Mouse (Mus musculus) neural tube, embryonic 12.5 days (tissue): ENCODE measurements around the gene Jsrp1. TPM values are rescaled to one million over a fixed set of nuclear protein-coding genes. Genes with fewer than 3 reads are reported as not detected.

Experiments
- ATAC-seq: fragments of 200-750 bp; cut with Nextera tagmentation; 2 replicates; pipeline ENCODE4 v1.8.0; 2017; ENCODE audit warnings: low read depth, mild to moderate bottlenecking, moderate TSS enrichment, moderate library complexity; ENCODE audit not compliant: low FRiP score
- H3K27ac ChIP-seq: fragments of 300-500 bp; sonication (generic); 2 replicates; pipeline ENCODE4 v1.5.1; 2016
- H3K27me3 ChIP-seq: fragments of 300-500 bp; sonication (generic); replicated peaks from 2 replicates; pipeline ENCODE4 v1.6.1; 2016; ENCODE audit warnings: mild to moderate bottlenecking
- H3K36me3 ChIP-seq: fragments of 300-500 bp; sonication (generic); 2 replicates; pipeline ENCODE4 v1.6.1; 2016; ENCODE audit warnings: mild to moderate bottlenecking
- H3K4me1 ChIP-seq: fragments of 300-500 bp; sonication (generic); 2 replicates; pipeline ENCODE4 v1.6.1; 2016
- H3K4me2 ChIP-seq: fragments of 300-500 bp; sonication (generic); replicated peaks from 2 replicates; pipeline ENCODE4 v1.6.1; 2016; ENCODE audit warnings: mild to moderate bottlenecking
- H3K4me3 ChIP-seq: fragments of 300-500 bp; sonication (generic); 2 replicates; pipeline ENCODE4 v1.5.1; 2016
- H3K9ac ChIP-seq: fragments of 300-500 bp; sonication (generic); 2 replicates; pipeline ENCODE4 v1.6.1; 2016; ENCODE audit warnings: mild to moderate bottlenecking
- H3K9me3 ChIP-seq: fragments of 300-500 bp; sonication (generic); 2 replicates; pipeline ENCODE4 v1.6.1; 2016; ENCODE audit warnings: mild to moderate bottlenecking
- WGBS: fragments of 180-500 bp; shearing (Covaris S2); methylation state at CpG from one replicate; pipeline ENCODE4 v1.1.7; 2016; 5-methylcytosine and 5-hydroxymethylcytosine counted together
- polyA plus RNA-seq: library from polyadenylated mRNA; unstranded; fragments of >200 nt; fragmentation: Nextera tagmentation; extraction: Ambion mirVana; gene quantifications from 2 replicates; pipeline ENCODE4 v1.2.1, GENCODE M21; 2016

The Jsrp1 gene
- polyA plus RNA-seq, 1 experiment from 2014 or later, result 1.6 TPM

DNA sequence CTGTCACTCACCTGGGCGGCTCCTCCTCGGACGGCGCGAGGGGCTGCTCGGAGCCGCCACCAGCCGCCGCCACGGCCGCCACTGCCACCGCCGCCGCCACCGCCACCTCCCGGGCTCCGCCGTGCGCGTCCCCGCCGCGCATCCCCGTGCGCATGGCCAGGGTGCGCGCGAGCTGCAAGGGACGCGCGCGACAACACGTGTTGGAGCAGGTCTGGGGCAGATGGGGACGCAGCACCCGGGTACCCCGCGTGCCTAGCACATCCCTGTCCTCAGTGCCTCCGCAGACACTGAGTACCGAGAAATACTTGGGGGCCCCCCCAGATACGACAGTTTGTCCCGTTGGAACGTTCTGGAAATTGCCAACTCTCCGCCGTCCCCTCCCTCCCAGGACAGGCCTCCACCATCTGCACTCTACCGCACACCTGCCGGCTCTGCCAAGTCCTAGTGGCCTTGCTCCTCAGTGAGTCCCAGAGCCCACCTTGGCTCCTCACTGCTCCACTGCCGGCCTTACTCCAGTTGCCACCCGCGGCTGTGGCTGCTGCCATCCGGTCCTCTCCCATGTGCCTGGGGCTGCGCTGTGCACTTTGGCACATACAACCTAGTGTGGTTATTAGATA lies 30.7 kb upstream of the Jsrp1 start, which contains the start of gene Lingo3:
Gene Lingo3, minus strand, starts transcription at position 109 of the 617 bp plus-strand sequence.
- peak within 1 kb of the TSS; percentile 75 for H3K4me2 ChIP-seq
- WGBS, result 4% methylated on average over 51 of the region's 51 CpGs
- no peaks in the 10 kb centered on the region for H3K36me3 ChIP-seq
- peaks cover 45% of the 10 kb centered on the region for H3K27me3 ChIP-seq
- H3K4me3 ChIP-seq, result peak within 1 kb of the TSS; percentile 38
- peaks cover 11% of the 10 kb centered on the region for H3K4me1 ChIP-seq
- no peak for ATAC-seq
- no peaks in the 10 kb centered on the region for H3K9me3 ChIP-seq
- no peak within 1 kb of the TSS for H3K27ac ChIP-seq
- H3K9ac ChIP-seq, result peak within 1 kb of the TSS; percentile 53

DNA sequence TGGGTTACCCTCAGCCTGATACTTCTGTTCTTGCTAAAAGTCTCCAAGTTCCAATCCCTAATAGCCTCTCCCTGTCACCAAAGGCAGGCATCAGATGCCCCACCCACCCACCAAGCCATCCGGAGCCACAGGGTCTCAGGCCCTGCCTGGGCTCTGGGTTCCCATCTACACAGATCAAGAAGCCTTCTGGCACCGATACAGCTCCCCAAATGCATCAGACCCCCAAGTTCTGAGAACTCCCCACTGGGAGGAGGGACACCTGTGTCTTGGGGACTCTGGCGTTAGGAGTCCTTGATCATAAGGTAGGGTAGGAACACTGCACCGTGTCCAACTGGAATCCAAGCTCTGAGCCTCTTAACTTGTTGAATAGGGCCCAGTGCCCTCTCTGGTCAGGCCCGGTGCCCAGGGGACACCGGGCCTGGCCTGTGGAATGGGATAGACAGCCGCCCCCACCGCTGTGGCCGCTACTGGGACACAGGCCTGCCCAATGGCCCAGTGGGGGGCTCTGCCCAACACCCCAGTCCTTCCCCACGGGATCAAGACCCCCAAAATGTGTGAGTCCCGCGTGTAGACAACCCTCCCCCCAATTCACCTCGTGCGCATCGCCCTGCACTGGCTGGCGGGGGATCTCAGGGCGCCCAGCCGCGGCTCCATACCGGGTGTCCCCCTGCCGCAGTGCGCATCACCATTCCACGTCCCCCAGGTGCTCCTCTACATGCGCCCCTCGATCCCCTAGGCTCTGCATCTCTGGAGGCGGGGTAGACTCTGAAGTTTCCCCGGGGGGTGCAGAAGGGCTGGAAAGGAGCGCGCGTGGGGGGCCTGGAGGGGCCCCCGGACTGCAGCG lies 30.0 kb upstream of the Jsrp1 start:
- Histone ChIP-seq H3K9me3 (no peaks in the 10 kb centered on the region), H3K4me3 (peak overlapping the region; percentile 38), H3K9ac (peak overlapping the region; percentile 53), H3K4me2 (peak overlapping the region; percentile 75), H3K27me3 (peaks cover 45% of the 10 kb centered on the region), H3K27ac (no peak overlapping the region), H3K4me1 (peaks cover 11% of the 10 kb centered on the region), H3K36me3 (no peaks in the 10 kb centered on the region)
- WGBS, result 10% methylated on average over 32 of the region's 32 CpGs
- ATAC-seq, result no peak

DNA sequence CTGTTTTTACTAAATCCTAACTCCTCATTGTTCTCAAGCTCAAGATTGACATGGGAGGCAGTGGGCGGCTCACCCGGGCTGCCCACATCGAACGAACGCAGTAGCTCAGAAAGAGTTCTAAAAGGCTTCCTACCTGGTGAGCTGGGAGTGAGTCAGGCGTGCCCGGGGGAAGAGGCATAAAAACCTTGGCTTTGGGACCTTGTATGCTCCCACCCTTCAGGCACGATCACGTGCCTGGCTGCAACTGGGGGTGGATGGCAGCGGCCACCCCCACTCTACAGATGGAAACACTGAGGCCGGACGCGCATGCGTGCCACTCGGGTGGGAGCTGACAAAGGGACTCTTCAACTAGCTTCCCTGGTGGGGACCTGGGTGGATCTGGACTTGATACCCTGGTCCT lies 29.0 kb upstream of the Jsrp1 start:
- Histone ChIP-seq H3K4me3 (no peak overlapping the region), H3K27ac (no peak overlapping the region), H3K27me3 (peaks cover 48% of the 10 kb centered on the region), H3K4me2 (no peak overlapping the region), H3K9me3 (no peaks in the 10 kb centered on the region), H3K9ac (no peak overlapping the region), H3K4me1 (peaks cover 11% of the 10 kb centered on the region), H3K36me3 (no peaks in the 10 kb centered on the region)
- 84% methylated on average over 15 of the region's 15 CpGs for WGBS
- ATAC-seq, result no peak

DNA sequence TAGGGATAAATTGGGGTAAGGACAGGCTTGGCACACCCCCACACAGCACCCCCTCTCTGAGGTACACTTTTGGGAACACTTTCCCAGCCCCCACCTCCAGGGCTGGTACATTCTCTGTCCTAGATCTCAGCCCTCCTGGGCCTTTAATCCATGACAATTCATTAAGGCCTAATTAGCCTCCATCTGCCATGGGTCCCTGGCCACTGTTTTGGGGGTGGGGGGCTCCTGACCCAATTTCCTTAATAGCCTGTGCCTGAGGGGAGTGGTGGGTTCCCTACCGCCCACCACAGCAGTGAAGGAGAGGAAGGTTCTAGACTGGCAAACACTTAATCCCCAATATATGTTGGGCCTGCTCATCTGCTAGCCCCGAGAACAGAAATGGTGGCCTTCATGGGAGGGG lies 28.4 kb upstream of the Jsrp1 start:
- H3K9ac ChIP-seq, result no peak overlapping the region
- H3K9me3 ChIP-seq, result no peaks in the 10 kb centered on the region
- peaks cover 48% of the 10 kb centered on the region for H3K27me3 ChIP-seq
- H3K27ac ChIP-seq, result no peak overlapping the region
- 88% methylated on average over 2 of the region's 2 CpGs for WGBS
- H3K36me3 ChIP-seq, result no peaks in the 10 kb centered on the region
- no peak for ATAC-seq
- H3K4me2 ChIP-seq, result no peak overlapping the region
- H3K4me3 ChIP-seq, result no peak overlapping the region
- peaks cover 11% of the 10 kb centered on the region for H3K4me1 ChIP-seq

DNA sequence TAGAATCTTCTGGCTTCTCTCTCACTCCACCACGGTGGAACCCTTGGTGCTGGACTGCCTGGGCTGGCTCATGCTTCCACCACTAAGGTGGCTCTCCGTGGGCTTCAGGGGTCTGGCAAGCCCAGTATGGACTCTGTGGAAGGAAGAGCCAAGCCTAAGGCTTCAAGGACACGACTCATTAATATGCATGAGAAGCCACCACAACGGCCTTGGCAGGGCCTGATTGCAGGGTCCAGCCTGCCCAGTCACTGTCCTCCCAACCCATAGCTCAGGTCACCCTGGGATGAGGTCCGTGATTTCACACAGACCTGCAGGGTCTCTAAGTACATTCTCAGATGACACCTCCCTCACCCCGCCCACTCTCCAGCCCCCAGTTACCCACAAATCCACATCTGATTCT lies 26.6 kb upstream of the Jsrp1 start:
- no peak overlapping the region for H3K4me3 ChIP-seq
- H3K9me3 ChIP-seq, result 0 out of 2 replicates have a peak, but pooled peaks cover 3% of the 10 kb centered on the region
- no peak overlapping the region for H3K27ac ChIP-seq
- ATAC-seq, result no peak
- H3K9ac ChIP-seq, result 0 out of 2 replicates have a peak overlapping the region, but pooled peaks have one; percentile 9
- H3K4me1 ChIP-seq, result peaks cover 11% of the 10 kb centered on the region
- H3K4me2 ChIP-seq, result no peak overlapping the region
- H3K27me3 ChIP-seq, result peaks cover 52% of the 10 kb centered on the region
- H3K36me3 ChIP-seq, result no peaks in the 10 kb centered on the region
- 61% methylated on average over 6 of the region's 6 CpGs for WGBS

DNA sequence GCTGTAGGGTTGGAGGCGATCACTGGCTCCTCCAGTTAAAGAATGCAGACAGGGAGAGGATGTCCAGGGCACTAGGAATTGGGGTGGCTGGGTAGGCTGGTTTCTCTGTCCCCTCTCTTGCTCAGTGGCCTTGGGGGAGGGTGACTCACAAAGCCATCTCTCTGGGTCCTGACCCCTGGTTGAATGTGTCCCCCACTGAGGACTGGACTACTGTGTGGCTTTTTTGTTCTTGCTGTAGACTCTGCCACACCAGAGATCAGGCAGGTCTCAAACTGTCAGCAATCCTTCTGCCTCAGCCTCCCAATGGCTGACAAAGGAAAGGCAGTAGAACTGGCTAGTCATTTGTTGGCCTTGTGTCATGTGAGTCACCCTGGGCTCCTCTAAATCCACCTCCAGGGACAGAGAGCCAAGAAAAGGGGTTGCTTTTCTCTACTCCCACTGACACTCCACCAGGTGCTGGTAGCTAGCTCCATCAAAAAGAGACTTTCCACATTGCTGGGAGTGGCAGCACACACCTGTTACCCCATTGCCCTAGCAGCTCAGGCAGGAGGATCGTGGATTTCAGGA lies 25.1 kb upstream of the Jsrp1 start:
- peaks cover 52% of the 10 kb centered on the region for H3K27me3 ChIP-seq
- WGBS, result 68% methylated on average over 2 of the region's 2 CpGs
- no peak for ATAC-seq
- H3K9me3 ChIP-seq, result 0 out of 2 replicates have a peak, but pooled peaks cover 6% of the 10 kb centered on the region
- H3K4me3 ChIP-seq, result no peak overlapping the region
- no peak overlapping the region for H3K27ac ChIP-seq
- H3K9ac ChIP-seq, result no peak overlapping the region
- H3K4me2 ChIP-seq, result no peak overlapping the region
- peaks cover 4% of the 10 kb centered on the region; the same call in 1 of the 2 replicates for H3K4me1 ChIP-seq
- no peaks in the 10 kb centered on the region for H3K36me3 ChIP-seq

DNA sequence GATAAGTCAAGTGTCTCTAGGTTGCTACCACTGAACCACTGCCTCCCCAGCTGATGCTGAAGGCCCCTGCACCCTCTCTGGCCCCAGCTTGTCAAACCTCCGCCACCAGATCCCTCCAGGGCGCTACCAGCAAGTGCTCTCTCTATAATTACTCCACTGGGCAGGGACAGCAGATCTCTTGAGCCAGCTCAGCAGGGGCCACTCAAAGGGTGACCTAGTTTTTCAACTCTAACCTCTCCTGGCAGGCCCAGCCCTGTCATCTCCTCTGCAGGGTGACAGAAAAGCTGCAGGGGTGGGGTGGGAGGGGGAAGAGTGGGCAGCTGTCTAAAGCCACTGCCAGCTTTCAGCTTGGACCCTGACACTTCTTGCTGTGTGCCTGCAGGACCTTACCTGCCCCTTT lies 24.5 kb upstream of the Jsrp1 start:
- peaks cover 50% of the 10 kb centered on the region for H3K27me3 ChIP-seq
- H3K4me1 ChIP-seq, result no peaks in the 10 kb centered on the region; the same call in 1 of the 2 replicates
- H3K4me2 ChIP-seq, result no peak overlapping the region
- H3K36me3 ChIP-seq, result no peaks in the 10 kb centered on the region
- no peak for ATAC-seq
- H3K9me3 ChIP-seq, result 0 out of 2 replicates have a peak, but pooled peaks cover 6% of the 10 kb centered on the region
- 0 out of 2 replicates have a peak overlapping the region, but pooled peaks have one; percentile 14 for H3K9ac ChIP-seq
- no peak overlapping the region for H3K27ac ChIP-seq
- H3K4me3 ChIP-seq, result no peak overlapping the region
- 16% methylated on average over 2 of the region's 2 CpGs for WGBS

DNA sequence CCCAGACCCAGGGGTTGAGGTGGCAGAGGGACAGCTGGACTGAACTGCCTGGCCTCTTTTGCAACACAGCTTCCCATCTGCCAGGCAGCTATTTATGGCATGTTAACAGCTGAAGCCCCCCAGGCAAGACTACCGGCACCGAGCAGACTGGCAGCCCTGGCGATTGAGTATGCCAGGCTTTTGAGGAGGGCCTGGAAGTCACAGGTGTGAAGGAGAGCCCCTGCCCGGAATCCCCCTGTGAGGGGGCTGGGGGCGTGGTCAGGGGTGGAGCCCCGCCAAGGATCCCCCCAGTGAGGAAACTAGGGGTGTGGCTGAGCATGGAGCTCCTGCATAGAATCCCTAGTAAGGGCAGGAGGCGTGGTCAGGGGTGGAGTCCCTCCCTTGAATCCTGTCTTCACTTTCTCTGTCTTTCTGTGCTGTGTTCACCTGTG lies 23.7 kb upstream of the Jsrp1 start:
- Histone ChIP-seq H3K9me3 (0 out of 2 replicates have a peak, but pooled peaks cover 6% of the 10 kb centered on the region), H3K4me2 (no peak overlapping the region), H3K36me3 (no peaks in the 10 kb centered on the region; the same call in 1 of the 2 replicates), H3K27me3 (peaks cover 42% of the 10 kb centered on the region), H3K4me3 (no peak overlapping the region), H3K27ac (no peak overlapping the region), H3K9ac (no peak overlapping the region), H3K4me1 (no peaks in the 10 kb centered on the region; the same call in 1 of the 2 replicates)
- 44% methylated on average over 7 of the region's 7 CpGs for WGBS
- no peak for ATAC-seq

DNA sequence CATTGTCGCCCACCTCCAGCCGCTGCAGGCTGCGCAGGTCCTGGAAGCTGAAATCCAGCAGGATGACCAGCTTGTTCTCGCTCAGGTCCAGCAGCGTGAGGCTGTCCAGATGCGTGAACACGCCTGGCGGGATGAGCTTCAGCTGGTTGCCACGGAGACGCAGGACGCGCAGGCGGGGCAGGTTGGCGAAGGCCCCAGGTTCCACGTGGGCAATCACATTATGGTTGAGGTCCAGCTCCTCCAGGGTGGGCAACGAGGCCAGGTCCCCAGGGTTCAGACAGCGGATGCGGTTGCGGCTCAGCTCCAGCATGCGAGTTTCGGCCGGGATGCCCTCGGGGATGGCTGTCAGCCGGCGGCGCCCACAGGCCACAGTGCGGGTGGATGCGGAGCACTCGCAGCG lies 22.3 kb upstream of the Jsrp1 start:
- peaks cover 7% of the 10 kb centered on the region for H3K4me1 ChIP-seq

DNA sequence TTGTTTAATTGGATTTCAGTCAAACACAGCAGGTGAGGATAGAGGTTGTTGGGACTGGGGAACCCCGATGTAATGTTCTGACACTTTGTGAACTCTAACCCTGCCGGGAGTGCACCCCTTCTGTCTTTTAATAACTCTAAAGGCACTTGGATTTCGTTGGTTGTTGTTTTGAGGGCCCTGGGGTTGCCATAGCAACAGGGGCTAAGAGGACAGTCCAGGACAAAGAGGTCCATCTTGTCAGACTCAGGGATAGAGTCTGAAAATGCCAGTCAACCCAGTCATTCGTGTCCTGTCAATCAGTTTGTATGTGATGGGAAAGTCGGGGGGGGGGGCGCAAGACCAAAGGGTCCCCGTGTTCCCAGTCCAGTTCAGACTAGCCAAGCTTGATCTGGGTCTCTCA lies 19.5 kb upstream of the Jsrp1 start:
- Histone ChIP-seq H3K4me3 (no peak overlapping the region), H3K4me2 (no peak overlapping the region), H3K9ac (no peak overlapping the region), H3K36me3 (peaks cover 22% of the 10 kb centered on the region), H3K27ac (no peak overlapping the region), H3K9me3 (0 out of 2 replicates have a peak, but pooled peaks cover 6% of the 10 kb centered on the region), H3K4me1 (peaks cover 29% of the 10 kb centered on the region), H3K27me3 (peaks cover 36% of the 10 kb centered on the region)
- ATAC-seq, result no peak
- 58% methylated on average over 7 of the region's 7 CpGs for WGBS

More for the DNA sequence above, 22.3 kb upstream of the Jsrp1 start:
- 53% methylated on average over 30 of the region's 30 CpGs for WGBS
- Histone ChIP-seq H3K4me3 (no peak overlapping the region), H3K9me3 (0 out of 2 replicates have a peak, but pooled peaks cover 6% of the 10 kb centered on the region), H3K4me2 (peak overlapping the region; percentile 25), H3K27me3 (peaks cover 36% of the 10 kb centered on the region), H3K36me3 (peaks cover 3% of the 10 kb centered on the region; the same call in 1 of the 2 replicates), H3K9ac (no peak overlapping the region; the same call in 1 of the 2 replicates), H3K27ac (no peak overlapping the region)
- no peak for ATAC-seq

DNA sequence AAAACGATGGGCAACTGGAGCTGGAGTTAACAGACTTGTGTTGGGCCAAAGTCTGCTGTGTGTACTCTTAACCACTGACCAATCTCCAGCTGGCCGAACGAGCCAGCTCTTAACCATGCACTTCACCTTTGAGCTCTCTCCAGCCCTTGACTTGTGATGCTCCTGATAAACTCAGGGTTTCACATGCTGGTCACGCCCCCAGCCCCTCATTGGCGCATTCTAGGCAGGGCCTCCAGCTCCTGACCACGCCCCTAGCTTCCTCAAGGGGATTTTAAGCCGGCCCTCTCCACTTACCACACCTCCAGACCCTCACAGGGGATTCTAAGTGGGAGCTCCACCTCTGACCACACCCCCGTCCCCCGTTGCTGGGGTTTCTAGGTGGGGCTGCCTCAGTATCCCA lies 17.8 kb upstream of the Jsrp1 start:
- Histone ChIP-seq H3K4me1 (peaks cover 35% of the 10 kb centered on the region), H3K27me3 (peaks cover 32% of the 10 kb centered on the region), H3K4me3 (no peak overlapping the region; the same call in 1 of the 2 replicates), H3K27ac (no peak overlapping the region), H3K36me3 (peaks cover 22% of the 10 kb centered on the region), H3K9me3 (0 out of 2 replicates have a peak, but pooled peaks cover 6% of the 10 kb centered on the region), H3K9ac (no peak overlapping the region), H3K4me2 (peak overlapping the region; percentile 16; the same call in 1 of the 2 replicates)
- WGBS, result 2% methylated on average over 9 of the region's 9 CpGs
- ATAC-seq, result no peak
